Mouse (Mus musculus) hindbrain, embryonic 13.5 days (tissue): Measurements from ENCODE around the gene Eef2k. TPM values are rescaled to one million over a fixed set of nuclear protein-coding genes. Genes with fewer than 3 reads are reported as not detected.
"Not testable (repeated sequence)": the region's sequence is repeated elsewhere in the genome, so short reads cannot be mapped to it uniquely, and the experiment has no call there.

Source experiments
- ATAC-seq: fragments of 200-750 bp; cut with Nextera tagmentation; 2 replicates; pipeline ENCODE4 v1.8.0; 2017; ENCODE audit warnings: moderate TSS enrichment; ENCODE audit not compliant: low FRiP score
- H3K27ac ChIP-seq: fragments of 300-500 bp; sonication (generic); 2 replicates; pipeline ENCODE4 v1.5.1; 2015; ENCODE audit warnings: inconsistent platforms, mild to moderate bottlenecking, moderate library complexity
- H3K27me3 ChIP-seq: fragments of 300-500 bp; sonication (generic); 2 replicates; pipeline ENCODE4 v1.6.1; 2015; ENCODE audit warnings: mild to moderate bottlenecking, inconsistent platforms
- H3K36me3 ChIP-seq: fragments of 300-500 bp; sonication (generic); 2 replicates; pipeline ENCODE4 v1.6.1; 2015; ENCODE audit warnings: mild to moderate bottlenecking, inconsistent platforms
- H3K4me1 ChIP-seq: fragments of 300-500 bp; sonication (generic); replicated peaks from 2 replicates; pipeline ENCODE4 v1.6.1; 2015; ENCODE audit warnings: inconsistent platforms
- H3K4me2 ChIP-seq: fragments of 300-500 bp; sonication (generic); 2 replicates; pipeline ENCODE4 v1.6.1; 2015; ENCODE audit warnings: inconsistent platforms, mild to moderate bottlenecking, moderate library complexity
- H3K4me3 ChIP-seq: fragments of 300-500 bp; sonication (generic); 2 replicates; pipeline ENCODE4 v1.5.1; 2015; ENCODE audit warnings: mild to moderate bottlenecking, inconsistent platforms
- H3K9ac ChIP-seq: fragments of 300-500 bp; sonication (generic); 2 replicates; pipeline ENCODE4 v1.6.1; 2015; ENCODE audit warnings: mild to moderate bottlenecking, inconsistent platforms
- H3K9me3 ChIP-seq: fragments of 300-500 bp; sonication (generic); 2 replicates; pipeline ENCODE4 v1.6.1; 2016; ENCODE audit warnings: inconsistent platforms
- WGBS: fragments of 180-500 bp; shearing (Covaris S2); methylation state at CpG from one replicate; pipeline ENCODE4 v1.1.7; 2015; 5-methylcytosine and 5-hydroxymethylcytosine counted together
- polyA plus RNA-seq: library from polyadenylated mRNA; unstranded; fragments of >200 nt; fragmentation: Nextera tagmentation; extraction: Ambion mirVana; gene quantifications from 2 replicates; pipeline ENCODE4 v1.2.1, GENCODE M21; 2015

Gene Eef2k
- polyA plus RNA-seq, 1 experiment from 2014 or later, result 26.0 TPM

- WGBS, result 92% methylated on average over 7 of the region's 7 CpGs
- Histone ChIP-seq H3K4me2 (no peak overlapping the region), H3K27ac (no peak overlapping the region), H3K36me3 (peaks cover 94% of the 10 kb centered on the region), H3K4me1 (no peaks in the 10 kb centered on the region), H3K4me3 (no peak overlapping the region), H3K27me3 (no peaks in the 10 kb centered on the region), H3K9me3 (no peaks in the 10 kb centered on the region), H3K9ac (no peak overlapping the region)
- no peak for ATAC-seq
Measured at GRCm38 (mm10) chr7:120933110-120933509, 90.5 kb downstream of the Eef2k start.

- ATAC-seq, result no peak
- no peak overlapping the region for H3K9ac ChIP-seq
- H3K4me3 ChIP-seq, result no peak overlapping the region
- no peaks in the 10 kb centered on the region for H3K27me3 ChIP-seq
- WGBS, result 79% methylated on average over 5 of the region's 5 CpGs
- peaks cover 94% of the 10 kb centered on the region for H3K36me3 ChIP-seq
- no peaks in the 10 kb centered on the region for H3K4me1 ChIP-seq
- H3K9me3 ChIP-seq, result no peaks in the 10 kb centered on the region
- H3K27ac ChIP-seq, result no peak overlapping the region
- no peak overlapping the region for H3K4me2 ChIP-seq
Measured at GRCm38 (mm10) chr7:120933680-120934195, 91.1 kb downstream of the Eef2k start.

- Histone ChIP-seq H3K27me3 (no peaks in the 10 kb centered on the region), H3K9ac (no peak overlapping the region), H3K27ac (no peak overlapping the region), H3K4me3 (no peak overlapping the region), H3K4me2 (no peak overlapping the region), H3K4me1 (no peaks in the 10 kb centered on the region), H3K9me3 (no peaks in the 10 kb centered on the region), H3K36me3 (peaks cover 94% of the 10 kb centered on the region)
- no peak for ATAC-seq
- 31% methylated on average over 5 of the region's 5 CpGs for WGBS
Measured at GRCm38 (mm10) chr7:120934716-120935115, 92.1 kb downstream of the Eef2k start.

GRCm38 (mm10) chr7:120936522-120936921 is 93.9 kb downstream of the Eef2k start:
- H3K27me3 ChIP-seq, result no peaks in the 10 kb centered on the region

GRCm38 (mm10) chr7:120938206-120938605 is 95.6 kb downstream of the Eef2k start:
- peak overlapping the region; percentile 13; the same call in 1 of the 2 replicates for H3K9ac ChIP-seq
- peak; percentile 25; the same call in 1 of the 2 replicates for ATAC-seq
- no peak overlapping the region for H3K4me3 ChIP-seq
- 83% methylated on average over 9 of the region's 9 CpGs for WGBS
- H3K27ac ChIP-seq, result no peak overlapping the region
- no peaks in the 10 kb centered on the region for H3K4me1 ChIP-seq
- no peaks in the 10 kb centered on the region for H3K9me3 ChIP-seq
- peaks cover 94% of the 10 kb centered on the region for H3K36me3 ChIP-seq
- H3K27me3 ChIP-seq, result no peaks in the 10 kb centered on the region
- H3K4me2 ChIP-seq, result no peak overlapping the region

More at GRCm38 (mm10) chr7:120936522-120936921, 93.9 kb downstream of the Eef2k start:
- 92% methylated on average over 4 of the region's 4 CpGs for WGBS
- Histone ChIP-seq H3K27ac (peak overlapping the region; percentile 23; the same call in 1 of the 2 replicates), H3K9ac (no peak overlapping the region), H3K36me3 (peaks cover 94% of the 10 kb centered on the region), H3K4me3 (no peak overlapping the region), H3K9me3 (no peaks in the 10 kb centered on the region), H3K4me2 (no peak overlapping the region), H3K4me1 (no peaks in the 10 kb centered on the region)
- ATAC-seq, result no peak

- H3K4me1 ChIP-seq, result no peaks in the 10 kb centered on the region
- H3K36me3 ChIP-seq, result peaks cover 94% of the 10 kb centered on the region
- H3K9ac ChIP-seq, result no peak overlapping the region
- ATAC-seq, result 0 out of 2 replicates have a peak, but pooled peaks have one; percentile 36
- no peak overlapping the region for H3K4me2 ChIP-seq
- 89% methylated on average over 12 of the region's 12 CpGs for WGBS
- no peak overlapping the region for H3K27ac ChIP-seq
- no peaks in the 10 kb centered on the region for H3K9me3 ChIP-seq
- no peaks in the 10 kb centered on the region for H3K27me3 ChIP-seq
- H3K4me3 ChIP-seq, result no peak overlapping the region
Measured at GRCm38 (mm10) chr7:120940343-120940742, 97.7 kb downstream of the Eef2k start.

- no peaks in the 10 kb centered on the region for H3K4me1 ChIP-seq
- no peaks in the 10 kb centered on the region for H3K9me3 ChIP-seq
- H3K9ac ChIP-seq, result no peak overlapping the region
- H3K4me3 ChIP-seq, result no peak overlapping the region
- no peaks in the 10 kb centered on the region for H3K27me3 ChIP-seq
- WGBS, result 96% methylated on average over 6 of the region's 6 CpGs
- no peak for ATAC-seq
- no peak overlapping the region for H3K4me2 ChIP-seq
- H3K27ac ChIP-seq, result no peak overlapping the region
- peaks cover 89% of the 10 kb centered on the region for H3K36me3 ChIP-seq
Measured at GRCm38 (mm10) chr7:120941214-120941613, 98.6 kb downstream of the Eef2k start.

- Histone ChIP-seq H3K4me3 (no peak overlapping the region), H3K36me3 (peaks cover 83% of the 10 kb centered on the region), H3K27me3 (no peaks in the 10 kb centered on the region), H3K4me1 (no peaks in the 10 kb centered on the region), H3K4me2 (no peak overlapping the region), H3K27ac (no peak overlapping the region), H3K9ac (no peak overlapping the region), H3K9me3 (no peaks in the 10 kb centered on the region)
- no peak for ATAC-seq
- WGBS, result 90% methylated on average over 1 of the region's 1 CpGs
Measured at GRCm38 (mm10) chr7:120942506-120942905, 99.9 kb downstream of the Eef2k start.

- 75% methylated on average over 7 of the region's 8 CpGs for WGBS
- H3K36me3 ChIP-seq, result peaks cover 80% of the 10 kb centered on the region
Measured at GRCm38 (mm10) chr7:120943936-120944509, 101.4 kb downstream of the Eef2k start.

GRCm38 (mm10) chr7:120953591-120953990 is 111.0 kb downstream of the Eef2k start:
- H3K36me3 ChIP-seq, result peaks cover 45% of the 10 kb centered on the region
- H3K4me3 ChIP-seq, H3K9ac ChIP-seq, ATAC-seq, H3K9me3 ChIP-seq, H3K27ac ChIP-seq, H3K27me3 ChIP-seq, H3K4me2 ChIP-seq, H3K4me1 ChIP-seq: not testable (repeated sequence)
- 90% methylated on average over 7 of the region's 7 CpGs for WGBS

More at GRCm38 (mm10) chr7:120943936-120944509, 101.4 kb downstream of the Eef2k start:
- Histone ChIP-seq H3K4me1 (no peaks in the 10 kb centered on the region), H3K9me3 (no peaks in the 10 kb centered on the region), H3K4me2 (no peak overlapping the region), H3K9ac (no peak overlapping the region), H3K4me3 (no peak overlapping the region), H3K27me3 (no peaks in the 10 kb centered on the region), H3K27ac (no peak overlapping the region)
- ATAC-seq, result no peak

Other genes with a start within 250 kb of the Eef2k start
- gene Uqcrc2, start 207.7 kb upstream of the Eef2k start, polyA plus RNA-seq, result 206 and 208 TPM in 2 replicates
- 0.54 and 0.57 TPM in 2 replicates for gene Pdzd9, start 172.5 kb upstream of the Eef2k start, polyA plus RNA-seq
- 12.9 and 13.4 TPM in 2 replicates for gene Mosmo, start 165.2 kb upstream of the Eef2k start, polyA plus RNA-seq
- 0.91 and 1.9 TPM in 2 replicates for gene Vwa3a, start 103.5 kb upstream of the Eef2k start, polyA plus RNA-seq
- gene Gm5737, start 30.5 kb upstream of the Eef2k start, polyA plus RNA-seq, result not detected in 2 replicates
- 23.1 and 24.2 TPM in 2 replicates for gene Polr3e, start 74.9 kb downstream of the Eef2k start, polyA plus RNA-seq
- gene Cdr2, start 139.5 kb downstream of the Eef2k start, polyA plus RNA-seq, result 14.6 and 16.1 TPM in 2 replicates
- gene Mfsd13b, start 139.7 kb downstream of the Eef2k start, polyA plus RNA-seq, result 0.14 and 0.42 TPM in 2 replicates
- 202 and 207 TPM in 2 replicates for gene Mettl9, start 191.6 kb downstream of the Eef2k start, polyA plus RNA-seq
- gene Igsf6, start 231.7 kb downstream of the Eef2k start, polyA plus RNA-seq, result 1.2 and 1.3 TPM in 2 replicates
- 0.25 and 0.53 TPM in 2 replicates for gene Otoa, start 238.8 kb downstream of the Eef2k start, polyA plus RNA-seq